Mouse (Mus musculus) kidney, postnatal 0 days (tissue): ENCODE measurements around the gene Wnt7b. TPM values are rescaled to one million over a fixed set of nuclear protein-coding genes. Genes with fewer than 3 reads are reported as not detected.

Experiments
- ATAC-seq: fragments of 200-750 bp; cut with Nextera tagmentation; replicated peaks from 2 replicates; pipeline ENCODE4 v1.8.0; 2017; ENCODE audit warnings: low read depth, moderate number of reproducible peaks, moderate TSS enrichment, moderate library complexity; ENCODE audit not compliant: low FRiP score
- DNase-seq: peaks from one replicate; pipeline ENCODE4 v3.0.0-alpha.2; 2016; ENCODE audit warnings: low spot score
- H3K27ac ChIP-seq: fragments of 300-500 bp; sonication (generic); 2 replicates; pipeline ENCODE4 v1.5.1; 2014; ENCODE audit warnings: mild to moderate bottlenecking
- H3K27me3 ChIP-seq: fragments of 300-500 bp; sonication (generic); 2 replicates; pipeline ENCODE4 v1.6.1; 2014; ENCODE audit warnings: low read length, mixed read lengths; ENCODE audit not compliant: insufficient read depth
- H3K36me3 ChIP-seq: fragments of 300-500 bp; sonication (generic); 2 replicates; pipeline ENCODE4 v1.6.1; 2014; ENCODE audit warnings: low read length, mixed read lengths; ENCODE audit not compliant: insufficient read depth
- H3K4me1 ChIP-seq: fragments of 300-500 bp; sonication (generic); replicated peaks from 2 replicates; pipeline ENCODE4 v1.6.1; 2014; ENCODE audit warnings: antibody characterized with exemption, low read length, mixed read lengths; ENCODE audit not compliant: insufficient read depth
- H3K4me2 ChIP-seq: fragments of 300-500 bp; sonication (generic); 2 replicates; pipeline ENCODE4 v1.6.1; 2014; ENCODE audit warnings: mild to moderate bottlenecking, low read length, moderate library complexity, mixed read lengths
- H3K4me3 ChIP-seq: fragments of 300-500 bp; sonication (generic); replicated peaks from 2 replicates; pipeline ENCODE4 v1.5.1; 2014; ENCODE audit warnings: low read depth, low read length
- H3K9ac ChIP-seq: fragments of 300-500 bp; sonication (generic); 2 replicates; pipeline ENCODE4 v1.6.1; 2014; ENCODE audit warnings: low read depth, low read length
- H3K9me3 ChIP-seq: fragments of 300-500 bp; sonication (generic); replicated peaks from 2 replicates; pipeline ENCODE4 v1.6.1; 2016; ENCODE audit warnings: low read length, inconsistent platforms, mixed read lengths
- CTCF ChIP-seq: IDR thresholded peaks from 2 replicates; pipeline ENCODE4 v1.5.1; 2016; ENCODE audit warnings: antibody characterized with exemption, low read depth, mild to moderate bottlenecking, moderate library complexity
- WGBS: fragments of 180-500 bp; shearing (Covaris S2); extraction: QIAGEN DNeasy Blood & Tissue Kit; methylation state at CpG from one replicate; pipeline ENCODE4 v1.1.7; 2014; 5-methylcytosine and 5-hydroxymethylcytosine counted together
- polyA plus RNA-seq: library from polyadenylated mRNA; unstranded; fragments of >200 nt; fragmentation: Nextera tagmentation; extraction: Ambion mirVana; gene quantifications from 2 replicates; pipeline ENCODE4 v1.2.1, GENCODE M21; 2015

The Wnt7b gene
- polyA plus RNA-seq, 1 experiment from 2014 or later = 26.3 TPM

GRCm38 (mm10) chr15:85615075-85615474 lies 32.8 kb upstream of the Wnt7b start:
- Histone ChIP-seq H3K4me3 (no peak overlapping the region), H3K27me3 (no peaks in the 10 kb centered on the region), H3K9ac (0 out of 2 replicates have a peak overlapping the region, but pooled peaks have one; percentile 8), H3K36me3 (no peaks in the 10 kb centered on the region), H3K9me3 (no peaks in the 10 kb centered on the region), H3K4me1 (peaks cover 32% of the 10 kb centered on the region), H3K4me2 (peak overlapping the region; percentile 37), H3K27ac (no peak overlapping the region)
- DNase-seq = no peak
- no peak for ATAC-seq
- no peak for TF ChIP-seq CTCF
- WGBS = 49% methylated on average over 22 of the region's 22 CpGs

- H3K36me3 ChIP-seq = no peaks in the 10 kb centered on the region
- no peak overlapping the region for H3K4me3 ChIP-seq
- H3K27me3 ChIP-seq = no peaks in the 10 kb centered on the region
- H3K4me2 ChIP-seq = no peak overlapping the region
- WGBS = 56% methylated on average over 17 of the region's 17 CpGs
- ATAC-seq (peak; percentile 44; the same call in 1 of the 2 replicates), DNase-seq (no peak)
- 0 out of 2 replicates have a peak overlapping the region, but pooled peaks have one; percentile 23 for H3K9ac ChIP-seq
- no peak; the same call in 1 of the 2 replicates for TF ChIP-seq CTCF
- H3K9me3 ChIP-seq = no peaks in the 10 kb centered on the region
- peak overlapping the region; percentile 65 for H3K27ac ChIP-seq
- peaks cover 32% of the 10 kb centered on the region for H3K4me1 ChIP-seq
Observed at GRCm38 (mm10) chr15:85613358-85614266, 31.3 kb upstream of the Wnt7b start.

- TF ChIP-seq CTCF = peak; percentile 82
- ATAC-seq (no peak), DNase-seq (no peak)
- Histone ChIP-seq H3K4me2 (no peak overlapping the region), H3K9ac (no peak overlapping the region), H3K4me1 (peaks cover 32% of the 10 kb centered on the region), H3K27me3 (no peaks in the 10 kb centered on the region), H3K27ac (peak overlapping the region; percentile 65), H3K36me3 (no peaks in the 10 kb centered on the region), H3K4me3 (no peak overlapping the region), H3K9me3 (no peaks in the 10 kb centered on the region)
- 80% methylated on average over 8 of the region's 8 CpGs for WGBS
Observed at GRCm38 (mm10) chr15:85612660-85613357, 30.5 kb upstream of the Wnt7b start.

- Histone ChIP-seq H3K36me3 (no peaks in the 10 kb centered on the region), H3K9me3 (no peaks in the 10 kb centered on the region), H3K27me3 (no peaks in the 10 kb centered on the region), H3K4me2 (no peak overlapping the region), H3K9ac (no peak overlapping the region), H3K27ac (peak overlapping the region; percentile 81), H3K4me3 (no peak overlapping the region), H3K4me1 (peaks cover 32% of the 10 kb centered on the region)
- TF ChIP-seq CTCF = no peak
- 69% methylated on average over 16 of the region's 16 CpGs for WGBS
- DNase-seq (peak; percentile 43), ATAC-seq (no peak)
Observed at GRCm38 (mm10) chr15:85611701-85612520, 29.6 kb upstream of the Wnt7b start.

GRCm38 (mm10) chr15:85610618-85611218 lies 28.4 kb upstream of the Wnt7b start:
- Histone ChIP-seq H3K4me1 (peaks cover 37% of the 10 kb centered on the region), H3K9me3 (no peaks in the 10 kb centered on the region), H3K4me3 (no peak overlapping the region), H3K4me2 (no peak overlapping the region), H3K27ac (peak overlapping the region; percentile 81), H3K9ac (peak overlapping the region; percentile 37; the same call in 1 of the 2 replicates), H3K27me3 (no peaks in the 10 kb centered on the region), H3K36me3 (no peaks in the 10 kb centered on the region)
- TF ChIP-seq CTCF = peak; percentile 99
- ATAC-seq = peak; percentile 89
- DNase-seq = peak; percentile 99
- 8% methylated on average over 8 of the region's 8 CpGs for whole genome bisulfite sequencing
